Mouse (Mus musculus) myocyte (in vitro differentiated cells): ENCODE results near the gene Olfr702.

Experiments used
- MAX ChIP-seq: IDR thresholded peaks from one replicate; pipeline ENCODE4 v1.6.1; 2011; ENCODE audit warnings: low read depth, mild to moderate bottlenecking, control low read depth
- MYOD1 ChIP-seq, 3 experiments: IDR thresholded peaks; one replicate each; pipeline ENCODE4 v1.6.1; 2011; ENCODE audit warnings: control low read depth in 2 of 3, low read depth in 2 of 3, mild to moderate bottlenecking in 2 of 3, moderate library complexity in 1 of 3; ENCODE audit not compliant: insufficient read length in 2 of 3, control insufficient read depth in 1 of 3
- POLR2A ChIP-seq: IDR thresholded peaks from one replicate; pipeline ENCODE4 v1.6.1; 2011; ENCODE audit warnings: low read depth, mild to moderate bottlenecking, control low read depth, moderate library complexity; ENCODE audit not compliant: insufficient read length
- TCF12 ChIP-seq: IDR thresholded peaks from one replicate; pipeline ENCODE4 v1.6.1; 2011; ENCODE audit warnings: mild to moderate bottlenecking, control low read depth; ENCODE audit not compliant: poor library complexity, insufficient read depth, severe bottlenecking
- USF1 ChIP-seq: IDR thresholded peaks from one replicate; pipeline ENCODE4 v1.6.1; 2011; ENCODE audit warnings: low read depth, mild to moderate bottlenecking, control low read depth, moderate library complexity

DNA sequence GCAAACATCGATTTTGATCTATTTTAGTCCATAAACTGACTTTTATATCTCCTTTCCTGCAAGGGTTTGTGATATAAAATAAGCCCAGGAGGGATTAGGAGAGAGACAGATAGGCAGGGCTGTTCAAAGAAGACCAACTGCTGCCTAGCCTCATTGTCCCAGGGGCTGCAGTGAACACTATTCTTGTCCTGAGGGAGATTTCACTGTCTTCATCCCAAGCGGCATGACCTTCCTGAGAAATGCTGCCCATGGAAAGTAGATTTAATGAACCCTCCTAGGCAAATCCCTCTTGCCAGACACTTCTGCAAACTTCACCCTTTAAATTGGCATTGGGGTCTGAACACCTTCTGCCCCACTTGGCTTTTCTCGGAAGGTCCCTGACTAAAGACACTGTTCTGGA, 43.1 kb upstream of the Olfr702 start, which contains the start of gene Olfr705:
- TF ChIP-seq POLR2A (no peak), MYOD1 (IDR thresholded peaks at IDR 0.05; ENCODE audit: control insufficient read depth in 1 of 3, insufficient read length in 2 of 3, low read depth in 2 of 3) (no peak), MAX (no peak), USF1 (no peak), TCF12 (no peak)
